Mouse (Mus musculus) kidney, adult 2 months (tissue): ENCODE results near the gene Pdgfra.

ENCODE experiments used
- CTCF ChIP-seq: fragments of 200-500 bp; conservative IDR thresholded peaks from 2 replicates; pipeline ENCODE4 v1.5.1; 2011; ENCODE audit warnings: low read depth, mild to moderate bottlenecking, control low read depth, low read length, moderate library complexity, mixed read lengths; ENCODE audit not compliant: insufficient read depth, insufficient read length
- POLR2A ChIP-seq: fragments of 200-500 bp; IDR thresholded peaks from one replicate; pipeline ENCODE4 v1.6.1; 2011; ENCODE audit warnings: low read depth, low read length, control low read depth

DNA sequence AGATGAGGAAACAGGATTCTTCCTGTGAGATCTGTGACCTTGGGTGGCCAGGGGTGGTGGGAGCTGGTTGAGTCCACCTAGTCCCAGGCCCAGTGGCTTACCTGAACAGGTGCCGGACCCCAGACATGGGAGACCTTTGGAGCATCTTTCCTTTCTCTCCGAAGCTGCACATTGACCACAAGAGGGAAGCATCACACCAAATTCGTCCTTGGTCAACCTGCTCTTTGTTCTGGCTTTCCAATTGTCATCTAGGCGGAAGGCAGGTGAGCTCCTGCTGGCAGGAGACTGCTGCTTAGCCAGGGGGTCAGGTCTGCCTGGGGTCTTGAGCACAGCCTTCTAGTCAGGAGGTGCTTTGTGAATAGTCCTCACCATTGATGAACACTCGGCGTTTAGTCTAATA is 62.4 kb downstream of the Pdgfra start:
- TF ChIP-seq CTCF (peak; percentile 60), POLR2A (no peak)
